Mouse (Mus musculus) small intestine, adult 2 months (tissue): ENCODE measurements at regions not wholly inside any gene's neighbourhood (a gene's known extent, or its start where the extent isn't known, plus 50 kb on each side); places are given as distances from the start of the nearest gene placed in this dataset.

Experiments used
- H3K27ac ChIP-seq: fragments of 200-500 bp; 2 replicates; pipeline ENCODE4 v1.5.1; 2012; ENCODE audit warnings: low read depth, low read length, control low read depth, inconsistent platforms; ENCODE audit not compliant: insufficient read depth
- H3K27me3 ChIP-seq: fragments of 200-500 bp; 2 replicates; pipeline ENCODE4 v1.6.1; 2012; ENCODE audit warnings: mild to moderate bottlenecking, moderate library complexity, low read length, inconsistent platforms; ENCODE audit not compliant: control insufficient read depth, insufficient read depth
- H3K36me3 ChIP-seq: fragments of 200-500 bp; 2 replicates; pipeline ENCODE4 v1.6.1; 2012; ENCODE audit warnings: mild to moderate bottlenecking, low read length, control low read depth, inconsistent platforms; ENCODE audit not compliant: control insufficient read depth, insufficient read depth
- H3K4me1 ChIP-seq: fragments of 200-500 bp; 2 replicates; pipeline ENCODE4 v1.6.1; 2012; ENCODE audit warnings: low read length, inconsistent platforms, mixed read lengths; ENCODE audit not compliant: control insufficient read depth, insufficient read depth, insufficient read length
- H3K4me3 ChIP-seq: fragments of 200-500 bp; 2 replicates; pipeline ENCODE4 v1.5.1; 2012; ENCODE audit warnings: low read depth, mild to moderate bottlenecking, control low read depth, inconsistent platforms, low read length, moderate library complexity
- CTCF ChIP-seq: fragments of 200-500 bp; IDR thresholded peaks from 2 replicates; pipeline ENCODE4 v1.5.1; 2012; ENCODE audit warnings: low read depth, mild to moderate bottlenecking, control low read depth, inconsistent platforms, low read length, moderate library complexity, mixed read lengths; ENCODE audit not compliant: insufficient replicate concordance, insufficient read length; ENCODE audit errors: extremely low read depth
- POLR2A ChIP-seq: fragments of 200-500 bp; IDR thresholded peaks from 2 replicates; pipeline ENCODE4 v1.6.1; 2012; ENCODE audit warnings: low read depth, mild to moderate bottlenecking, control low read depth, inconsistent platforms, low read length, moderate library complexity
- WGBS: fragments of 180-500 bp; shearing (Covaris S2); methylation state at CpG from one replicate; pipeline ENCODE4 v1.1.7; 2018; 5-methylcytosine and 5-hydroxymethylcytosine counted together

DNA sequence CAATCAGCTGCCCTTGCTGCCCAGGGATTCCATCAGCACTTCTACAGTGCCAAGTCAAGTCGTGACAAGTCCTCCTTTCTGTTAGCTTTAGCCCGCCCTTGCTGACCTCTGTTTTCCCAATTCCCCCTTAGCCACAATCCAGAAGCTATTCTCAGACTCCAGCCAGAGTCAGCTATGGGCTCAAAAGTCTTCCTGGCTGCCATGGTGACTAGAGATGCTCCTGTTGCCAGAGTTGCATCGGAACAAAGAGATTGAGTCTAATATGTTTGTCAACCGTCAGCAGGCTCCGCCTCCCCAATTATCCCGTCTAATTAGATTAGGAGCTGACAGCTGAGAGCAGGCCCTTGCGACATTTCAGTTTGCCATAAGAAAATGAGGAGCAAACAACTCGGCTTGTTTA lies 462.9 kb downstream of the Prdm2 start:
- no peaks in the 10 kb centered on the region for H3K27me3 ChIP-seq
- H3K4me1 ChIP-seq: no peaks in the 10 kb centered on the region
- no peaks in the 10 kb centered on the region for H3K36me3 ChIP-seq
- no peak overlapping the region for H3K27ac ChIP-seq
- WGBS: 51% methylated on average over 8 of the region's 8 CpGs
- H3K4me3 ChIP-seq: no peak overlapping the region
- no peak for TF ChIP-seq POLR2A
- TF ChIP-seq CTCF: no peak

DNA sequence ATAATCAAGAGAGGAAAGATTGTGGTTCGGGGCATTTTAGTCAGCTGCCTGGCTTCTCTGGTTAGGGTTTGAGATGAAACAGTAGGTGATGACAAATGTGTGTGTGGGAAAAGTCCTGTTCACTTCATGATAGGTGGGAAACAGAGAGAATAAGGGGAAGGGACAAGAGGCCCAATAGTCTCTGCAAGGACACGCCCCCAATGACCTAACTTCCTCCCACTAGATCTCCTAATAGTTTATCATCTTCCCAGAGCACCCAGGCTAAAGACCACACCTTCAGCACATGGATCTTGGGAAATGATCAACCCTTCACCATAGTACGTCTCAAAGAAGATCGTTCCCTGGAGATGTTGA lies 484.3 kb upstream of the Kazn start:
- Histone ChIP-seq H3K27me3 (no peaks in the 10 kb centered on the region), H3K4me3 (no peak overlapping the region), H3K36me3 (no peaks in the 10 kb centered on the region), H3K27ac (no peak overlapping the region), H3K4me1 (no peaks in the 10 kb centered on the region)
- TF ChIP-seq POLR2A (no peak), CTCF (no peak)
- 84% methylated on average over 4 of the region's 4 CpGs for WGBS

DNA sequence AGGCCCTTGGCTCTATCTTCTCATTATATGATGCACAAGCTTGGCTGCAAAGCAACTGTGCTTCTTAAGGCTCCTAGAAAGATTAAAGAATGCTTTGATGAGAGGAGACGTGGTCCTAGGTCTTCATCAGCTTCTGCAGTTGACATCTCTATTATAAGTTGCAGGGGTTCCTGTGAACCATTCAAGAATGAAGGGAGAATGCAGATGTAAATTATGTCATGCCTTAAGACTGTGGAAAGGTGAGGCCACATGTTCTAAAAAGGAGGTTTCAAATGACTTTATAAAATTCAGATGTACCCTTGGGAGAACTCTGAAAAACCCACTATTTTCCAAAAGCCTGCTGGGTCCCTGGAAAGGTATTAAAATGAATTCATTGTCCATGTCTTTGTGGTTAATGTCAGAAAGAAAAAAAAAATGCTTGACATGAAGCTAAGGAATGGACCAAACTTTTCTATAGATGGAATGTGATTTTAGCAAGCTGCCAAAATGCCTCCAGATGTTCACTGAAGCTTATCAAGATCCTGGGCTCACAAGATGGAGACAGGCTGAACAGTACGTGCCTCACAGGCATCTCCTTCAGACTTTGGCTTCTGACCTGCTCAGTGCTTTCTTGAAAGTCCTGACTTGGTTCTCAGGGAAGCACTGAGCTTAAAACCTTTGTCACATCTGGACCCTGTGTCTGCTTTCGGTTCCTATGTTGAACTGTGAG lies 483.8 kb upstream of the Kazn start:
- Histone ChIP-seq H3K27me3 (no peaks in the 10 kb centered on the region), H3K27ac (no peak overlapping the region), H3K4me1 (no peaks in the 10 kb centered on the region), H3K36me3 (no peaks in the 10 kb centered on the region), H3K4me3 (no peak overlapping the region)
- no peak for TF ChIP-seq CTCF
- no peak for TF ChIP-seq POLR2A
- 60% methylated on average over 3 of the region's 3 CpGs for WGBS

DNA sequence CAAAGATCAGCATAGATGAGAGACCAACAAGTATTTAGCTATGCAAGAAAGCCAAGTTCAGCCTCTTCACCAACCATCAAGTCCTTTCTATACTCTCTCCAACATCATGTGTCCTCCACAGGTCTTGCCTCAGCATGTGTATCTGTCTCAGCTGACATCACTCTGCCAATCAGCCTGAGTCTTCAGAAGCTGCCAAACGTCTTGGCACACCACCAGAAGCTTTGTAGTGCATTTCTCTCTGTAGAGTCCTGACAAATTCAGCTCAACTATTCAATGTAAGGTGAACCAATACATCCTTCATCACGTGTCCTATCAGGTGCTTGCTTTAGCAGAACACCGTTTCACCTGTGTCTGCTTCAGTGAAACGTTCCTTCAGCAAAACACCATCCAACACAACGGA lies 462.4 kb upstream of the Kazn start:
- TF ChIP-seq POLR2A: no peak
- no peak for TF ChIP-seq CTCF
- no peaks in the 10 kb centered on the region for H3K27me3 ChIP-seq
- no peak overlapping the region for H3K4me3 ChIP-seq
- H3K4me1 ChIP-seq: no peaks in the 10 kb centered on the region
- WGBS: 81% methylated on average over 5 of the region's 5 CpGs
- no peaks in the 10 kb centered on the region for H3K36me3 ChIP-seq
- no peak overlapping the region for H3K27ac ChIP-seq

DNA sequence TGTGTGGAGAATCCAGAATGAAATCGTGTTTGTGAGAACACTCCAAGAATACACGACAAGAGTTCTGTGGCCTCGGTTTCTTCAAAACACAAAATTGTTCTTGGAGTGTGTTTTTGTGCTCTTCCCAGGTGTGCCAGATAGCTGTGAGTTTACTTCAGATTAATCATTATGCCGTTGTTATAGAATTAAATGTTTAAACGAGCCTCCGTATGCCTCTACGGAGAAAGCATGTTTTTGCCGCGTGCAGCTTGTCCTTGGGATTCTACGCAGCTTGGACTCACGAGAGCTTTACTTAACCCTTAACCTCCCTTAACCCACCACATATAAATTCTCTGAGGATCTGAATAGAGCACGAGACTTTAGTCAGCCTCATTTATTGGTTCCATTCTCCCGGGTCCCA lies 455.7 kb upstream of the Kazn start:
- H3K4me1 ChIP-seq: no peaks in the 10 kb centered on the region
- H3K36me3 ChIP-seq: no peaks in the 10 kb centered on the region
- 42% methylated on average over 13 of the region's 13 CpGs for WGBS
- no peak for TF ChIP-seq POLR2A
- TF ChIP-seq CTCF: no peak
- no peak overlapping the region for H3K27ac ChIP-seq
- no peaks in the 10 kb centered on the region for H3K27me3 ChIP-seq
- no peak overlapping the region for H3K4me3 ChIP-seq

DNA sequence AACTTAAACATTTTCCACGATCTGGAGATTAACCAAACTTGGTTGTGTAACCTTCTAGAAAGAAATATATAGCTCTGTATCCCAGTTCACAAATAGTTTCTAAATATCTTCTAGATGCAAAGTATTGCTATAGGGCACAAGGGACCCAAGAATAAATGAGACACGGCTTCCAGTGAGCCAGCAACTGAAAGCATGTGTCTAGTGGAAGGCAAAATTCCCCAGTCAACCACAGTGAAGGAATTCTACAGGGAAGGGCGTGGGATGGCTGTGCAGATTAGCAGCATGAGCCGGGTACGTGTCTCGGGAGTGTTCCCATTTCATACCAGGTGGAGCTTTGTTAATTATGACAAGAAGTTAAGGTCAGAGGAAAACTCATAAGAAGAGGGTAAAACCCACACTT lies 449.0 kb upstream of the Kazn start:
- Histone ChIP-seq H3K4me3 (no peak overlapping the region), H3K36me3 (no peaks in the 10 kb centered on the region), H3K27me3 (no peaks in the 10 kb centered on the region), H3K27ac (no peak overlapping the region), H3K4me1 (no peaks in the 10 kb centered on the region)
- 82% methylated on average over 6 of the region's 6 CpGs for WGBS
- TF ChIP-seq POLR2A (no peak), CTCF (no peak)

DNA sequence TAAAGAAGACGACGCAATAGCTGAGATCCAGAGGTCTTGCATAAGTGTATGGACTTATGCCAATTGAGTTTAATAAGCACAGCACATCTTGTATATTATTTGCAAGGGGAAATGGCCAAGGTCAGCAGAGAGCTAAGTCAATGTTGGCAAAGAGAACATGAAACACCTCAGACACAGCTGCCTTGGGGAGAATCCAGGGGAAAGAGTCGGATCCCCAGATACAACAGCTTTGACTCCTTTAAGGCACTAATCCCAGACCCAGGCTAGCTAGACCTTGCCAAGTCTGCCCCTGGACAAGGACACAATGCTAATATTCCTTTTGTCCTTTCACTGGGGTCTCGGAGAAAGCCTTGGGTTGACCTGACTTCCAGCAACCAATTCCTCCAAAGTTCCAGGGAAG lies 438.2 kb upstream of the Kazn start:
- no peaks in the 10 kb centered on the region for H3K27me3 ChIP-seq
- H3K4me1 ChIP-seq: no peaks in the 10 kb centered on the region
- H3K36me3 ChIP-seq: no peaks in the 10 kb centered on the region
- no peak overlapping the region for H3K27ac ChIP-seq
- WGBS: 79% methylated on average over 4 of the region's 4 CpGs
- TF ChIP-seq POLR2A: no peak
- no peak for TF ChIP-seq CTCF
- no peak overlapping the region for H3K4me3 ChIP-seq
